Mouse (Mus musculus) liver, embryonic 14.5 days (tissue): ENCODE results near the gene Gm5415.

Experiments
- CTCF ChIP-seq: IDR thresholded peaks from 2 replicates; pipeline ENCODE4 v1.5.1; 2016; ENCODE audit warnings: antibody characterized with exemption, low read depth, control low read depth
- EP300 ChIP-seq: IDR thresholded peaks from 2 replicates; pipeline ENCODE4 v1.6.1; 2016; ENCODE audit warnings: antibody characterized with exemption, low read depth

DNA sequence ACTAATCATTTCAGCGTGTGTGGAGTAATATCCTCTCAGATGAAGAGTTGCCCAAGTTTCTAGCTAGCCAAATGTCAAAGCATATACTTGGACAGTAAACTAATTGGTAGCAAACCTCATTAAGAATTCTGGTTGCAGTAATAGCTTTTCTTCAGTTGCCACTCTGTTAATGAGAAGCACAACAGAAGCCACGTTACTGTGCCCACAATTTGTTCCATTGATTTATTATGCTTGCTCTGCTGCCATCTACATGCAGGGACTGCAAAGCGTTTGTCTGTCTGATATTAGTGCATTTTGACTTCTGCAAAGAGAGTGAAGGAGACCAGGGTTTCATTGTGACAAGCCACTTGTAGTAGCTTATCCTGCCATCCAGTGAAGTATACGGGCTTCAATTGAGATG is 6.8 kb upstream of the Gm5415 start:
- TF ChIP-seq CTCF, result no peak
- TF ChIP-seq EP300, result no peak
